In genomic region chr4:45590836-45591235, GRCm38 (mm10) we compare ENCODE assay signal across 12 mouse cellular contexts. TPM values are rescaled to one million over a fixed set of nuclear protein-coding genes. Genes with fewer than 3 reads are reported as not detected.
DNase-seq lines count a peak whose midpoint lies in the region; ATAC-seq and TF ChIP-seq lines count a peak whose summit lies in the region.
"Had no signal": no experiment of that assay in that cellular context is flagged by ENCODE, and none has a peak within 500 bp of the region (broad histone marks: within the 10 kb centered on the region; RNA-seq: fewer than 3 reads in every experiment).

No protein-coding gene starts in this region.

- no peak for TF ChIP-seq POLR2A in heart, adult 2 months (IDR thresholded peaks at IDR 0.05; ENCODE audit: insufficient read depth, low read depth, low read length)

- H3K27ac ChIP-seq in heart, postnatal 0 days (ENCODE audit: low read depth) = no peak overlapping the region
- no peak overlapping the region for H3K27ac ChIP-seq in heart, adult 2 months
- H3K27ac ChIP-seq in forebrain, embryonic 15.5 days (replicated peaks) = no peak overlapping the region
- no peak overlapping the region for H3K27ac ChIP-seq in liver, postnatal 0 days (ENCODE audit: low read depth)
- H3K27ac ChIP-seq: liver, embryonic 15.5 days; neural tube, embryonic 12.5 days had no signal

- 24% methylated on average over 2 of the region's 2 CpGs for WGBS in heart, postnatal 0 days
- 31% methylated on average over 2 of the region's 2 CpGs for WGBS in heart, adult 2 months
- 6% methylated on average over 2 of the region's 2 CpGs for WGBS in forebrain, embryonic 15.5 days
- 37% methylated on average over 2 of the region's 2 CpGs for WGBS in liver, postnatal 0 days (ENCODE audit: insufficient replicate concordance)

- DNase-seq in heart, postnatal 0 days (ENCODE audit: low spot score) = no peak
- no peak for DNase-seq in heart, adult 2 months
- DNase-seq in ZHBTc4 (ENCODE audit: low read depth, low spot score) = peak; percentile 51
- no peak for DNase-seq in liver, postnatal 0 days
- DNase-seq in thymus, postnatal 36 days = no peak
- DNase-seq in adrenal gland, postnatal 4 days (ENCODE audit: low spot score in 2 of 2) = no peak
- DNase-seq: cerebellum, adult 18-20 months had no signal

- no peaks in the 10 kb centered on the region for H3K36me3 ChIP-seq in heart, postnatal 0 days (replicated peaks; ENCODE audit: control insufficient read depth, insufficient read depth, low read length)
- H3K36me3 ChIP-seq in heart, adult 2 months (ENCODE audit: control insufficient read depth, insufficient read depth, low read length) = no peaks in the 10 kb centered on the region
- H3K36me3 ChIP-seq in forebrain, embryonic 15.5 days = no peaks in the 10 kb centered on the region
- H3K36me3 ChIP-seq in liver, postnatal 0 days (replicated peaks; ENCODE audit: insufficient read depth, low read length) = no peaks in the 10 kb centered on the region
- H3K36me3 ChIP-seq: liver, embryonic 15.5 days; neural tube, embryonic 12.5 days had no signal

- TF ChIP-seq CTCF in heart, postnatal 0 days (IDR thresholded peaks at IDR 0.05; ENCODE audit: low read depth) = no peak
- TF ChIP-seq CTCF in heart, adult 2 months (IDR thresholded peaks at IDR 0.05) = no peak
- no peak for TF ChIP-seq CTCF in liver, postnatal 0 days (IDR thresholded peaks at IDR 0.05; ENCODE audit: low read depth)

- no peaks in the 10 kb centered on the region for H3K79me2 ChIP-seq in heart, adult 2 months (replicated peaks; ENCODE audit: control insufficient read depth, insufficient read depth, low read length)

- peak overlapping the region; percentile 18; the same call in 1 of the 2 replicates for H3K4me3 ChIP-seq in heart, postnatal 0 days (ENCODE audit: low read depth, low read length)
- H3K4me3 ChIP-seq in heart, adult 2 months = no peak overlapping the region
- no peak overlapping the region for H3K4me3 ChIP-seq in forebrain, embryonic 15.5 days
- no peak overlapping the region for H3K4me3 ChIP-seq in liver, postnatal 0 days (ENCODE audit: low read depth, low read length)
- H3K4me3 ChIP-seq: liver, embryonic 15.5 days had no signal

- H3K27me3 ChIP-seq in heart, postnatal 0 days (ENCODE audit: control insufficient read depth, insufficient read depth, low read length) = no peaks in the 10 kb centered on the region
- H3K27me3 ChIP-seq in heart, adult 2 months (ENCODE audit: control insufficient read depth, insufficient read depth, low read length) = no peaks in the 10 kb centered on the region
- H3K27me3 ChIP-seq in forebrain, embryonic 15.5 days = no peaks in the 10 kb centered on the region
- H3K27me3 ChIP-seq in liver, postnatal 0 days (ENCODE audit: insufficient read depth, low read length) = peaks cover 13% of the 10 kb centered on the region; the same call in 1 of the 2 replicates
- H3K27me3 ChIP-seq: CH12.LX had no signal

- H3K4me2 ChIP-seq in heart, postnatal 0 days (ENCODE audit: low read depth, low read length) = peak overlapping the region; percentile 54
- peak overlapping the region; percentile 39 for H3K4me2 ChIP-seq in forebrain, embryonic 15.5 days (replicated peaks)
- H3K4me2 ChIP-seq in liver, postnatal 0 days (ENCODE audit: low read depth, low read length) = peak overlapping the region; percentile 39; the same call in 1 of the 2 replicates

- no peak for ATAC-seq in heart, postnatal 0 days (ENCODE audit: insufficient read depth, low read depth)
- ATAC-seq in forebrain, embryonic 15.5 days (replicated peaks) = no peak
- ATAC-seq in liver, postnatal 0 days = no peak
- no peak for ATAC-seq in megakaryocyte, adult 5-6 weeks (ENCODE audit: poor library complexity, severe bottlenecking)

- H3K9ac ChIP-seq in heart, postnatal 0 days (replicated peaks; ENCODE audit: low read depth, low read length) = peak overlapping the region; percentile 7; the same call in 1 of the 2 replicates
- no peak overlapping the region for H3K9ac ChIP-seq in heart, adult 2 months (ENCODE audit: low read depth, low read length)
- no peak overlapping the region for H3K9ac ChIP-seq in forebrain, embryonic 15.5 days (replicated peaks)
- no peak overlapping the region for H3K9ac ChIP-seq in liver, postnatal 0 days (replicated peaks)
- H3K9ac ChIP-seq: liver, embryonic 15.5 days had no signal

- H3K9me3 ChIP-seq in heart, postnatal 0 days (replicated peaks; ENCODE audit: control insufficient read depth, low read length) = no peaks in the 10 kb centered on the region
- no peaks in the 10 kb centered on the region for H3K9me3 ChIP-seq in forebrain, embryonic 15.5 days
- no peaks in the 10 kb centered on the region; the same call in 1 of the 2 replicates for H3K9me3 ChIP-seq in liver, postnatal 0 days (ENCODE audit: low read length)
- H3K9me3 ChIP-seq: liver, embryonic 15.5 days; neural tube, embryonic 12.5 days had no signal

- no peak for TF ChIP-seq EP300 in heart, postnatal 0 days (IDR thresholded peaks at IDR 0.05; ENCODE audit: low read depth)
- no peak for TF ChIP-seq EP300 in heart, adult 2 months (IDR thresholded peaks at IDR 0.05; ENCODE audit: insufficient read depth, low read depth, low read length)
- no peak for TF ChIP-seq EP300 in liver, postnatal 0 days (IDR thresholded peaks at IDR 0.05; ENCODE audit: low read depth)

- no peaks in the 10 kb centered on the region for H3K4me1 ChIP-seq in heart, postnatal 0 days (ENCODE audit: control insufficient read depth, insufficient read depth)
- no peaks in the 10 kb centered on the region for H3K4me1 ChIP-seq in heart, adult 2 months (ENCODE audit: control insufficient read depth, insufficient read depth, low read length)
- peaks cover 17% of the 10 kb centered on the region for H3K4me1 ChIP-seq in forebrain, embryonic 15.5 days
- H3K4me1 ChIP-seq in liver, postnatal 0 days (ENCODE audit: insufficient read depth) = no peaks in the 10 kb centered on the region
- H3K4me1 ChIP-seq: liver, embryonic 15.5 days had no signal

- intact Hi-C loops in heart, adult 2 months (cut with DNase I) = no loop called here

RNA-seq across cellular contexts. Expression of gene Shb, which starts 58.6 kb away (rescaled TPM):
- 54.8 and 79.6 TPM in 2 replicates for total RNA-seq in heart, postnatal 0 days (2014; rRNA removed; ENCODE audit: low replicate concordance)
- polyA plus RNA-seq in heart, postnatal 0 days (2015; fragmentation: Nextera tagmentation; extraction: Ambion mirVana) = 6.5 and 7.4 TPM in 2 replicates
- 10 to 100 TPM; 27.2 to 43.0 TPM for total RNA-seq in heart, adult 2 months (2021)
- 19.2 and 19.4 TPM in 2 replicates for polyA plus RNA-seq in heart, adult 2 months (2012; rRNA removed)
- 13.1 and 13.3 TPM in 2 replicates for polyA plus RNA-seq in forebrain, embryonic 15.5 days (2015; fragmentation: Nextera tagmentation; extraction: Ambion mirVana)
- polyA plus RNA-seq in liver, postnatal 0 days (2015; fragmentation: Nextera tagmentation; extraction: Ambion mirVana) = 2.5 and 3.2 TPM in 2 replicates
- total RNA-seq in megakaryocyte, adult 5-6 weeks (2015) = 3.7 and 3.9 TPM in 2 replicates
- total RNA-seq in megakaryocyte, adult 5-6 weeks (2017) = 1.8 and 3.3 TPM in 2 replicates
- 10 to 100 TPM; 52.3 to 55.3 TPM for total RNA-seq in adrenal gland, postnatal 4 days (2021)

Comparison
In these comparisons a context has a peak if more than half of its experiments do, and no peak if none do; other contexts are left out.
1. RNA of gene Shb, which starts 58.6 kb away (total RNA-seq): 52.3 to 55.3 TPM in adrenal gland, postnatal 4 days, 54.8 to 79.6 TPM in heart, postnatal 0 days and 27.2 to 43.0 TPM in heart, adult 2 months; 1.8 to 3.9 TPM in megakaryocyte, adult 5-6 weeks; every median in the first group is over 4 times any median in the second.
2. Peak in every context shown above with its lines, with median percentiles within 50 percentile points of each other: H3K4me2 ChIP-seq.